ENCODE assay signal across 27 mouse cellular contexts in genomic region chr7:19652614-19653013, GRCm38 (mm10). TPM values are rescaled to one million over a fixed set of nuclear protein-coding genes. Genes with fewer than 3 reads are reported as not detected.
A peak's percentile ranks its signal among the peaks of the same experiment; 100 is the strongest.
DNase-seq lines count a peak whose midpoint lies in the region; ATAC-seq and TF ChIP-seq lines count a peak whose summit lies in the region.
"Had no signal": no experiment of that assay in that cellular context is flagged by ENCODE, and none has a peak within 500 bp of the region (broad histone marks: within the 10 kb centered on the region; RNA-seq: fewer than 3 reads in every experiment).

No protein-coding gene starts in this region.

- DNase-seq in heart, adult 18-20 months, result peak; percentile 78 to 84
- DNase-seq in heart, postnatal 25 days (ENCODE audit: low spot score), result no peak
- DNase-seq in heart, postnatal 10 days, result peak; percentile 84 to 85
- no peak for DNase-seq in kidney, postnatal 10 days
- DNase-seq in thymus, adult 2 months, result no peak
- DNase-seq in right cerebral cortex, postnatal 36 days (ENCODE audit: low spot score in 2 of 2), result no peak
- DNase-seq: adrenal gland, postnatal 10 days; cerebellum, adult 11 months; cerebellum, adult 8-10 months; cerebellum, postnatal 14 days; embryo, embryonic 11 days; gastrocnemius, adult 2 months; gastrocnemius, postnatal 25 days had no signal

- H3K4me3 ChIP-seq in heart, embryonic 13.5 days, result no peak overlapping the region
- H3K4me3 ChIP-seq in thymus, adult 2 months (ENCODE audit: control insufficient read depth, insufficient read depth, low read length), result no peak overlapping the region
- H3K4me3 ChIP-seq: embryonic facial prominence, embryonic 15.5 days; erythroblast, embryonic 14.5 days; forebrain, embryonic 10.5 days; gastrocnemius, adult 2 months; hindbrain, embryonic 15.5 days had no signal

- H3K27me3 ChIP-seq in heart, embryonic 13.5 days (replicated peaks), result no peaks in the 10 kb centered on the region
- H3K27me3 ChIP-seq in thymus, adult 2 months (ENCODE audit: control insufficient read depth, insufficient read depth, low read length), result no peaks in the 10 kb centered on the region
- H3K27me3 ChIP-seq: embryonic facial prominence, embryonic 15.5 days; hindbrain, embryonic 15.5 days had no signal

- intact Hi-C loops in heart, postnatal 25 days (cut with DNase I), result no loop called here
- intact Hi-C loops in heart, postnatal 10 days (cut with DNase I), result no loop called here

- no peaks in the 10 kb centered on the region for H3K9me3 ChIP-seq in heart, embryonic 13.5 days
- H3K9me3 ChIP-seq: embryonic facial prominence, embryonic 15.5 days; forebrain, embryonic 10.5 days; hindbrain, embryonic 15.5 days had no signal

- peaks cover 22% of the 10 kb centered on the region for H3K4me1 ChIP-seq in heart, embryonic 13.5 days
- H3K4me1 ChIP-seq in thymus, adult 2 months (replicated peaks; ENCODE audit: control insufficient read depth, insufficient read depth, low read length), result no peaks in the 10 kb centered on the region
- H3K4me1 ChIP-seq: embryonic facial prominence, embryonic 15.5 days; forebrain, embryonic 10.5 days; hindbrain, embryonic 15.5 days had no signal

- 0 out of 2 replicates have a peak overlapping the region, but pooled peaks have one; percentile 43 for H3K27ac ChIP-seq in heart, embryonic 13.5 days (replicated peaks)
- no peak overlapping the region for H3K27ac ChIP-seq in thymus, adult 2 months (ENCODE audit: control insufficient read depth, insufficient read depth, low read length)
- H3K27ac ChIP-seq: embryonic facial prominence, embryonic 15.5 days; forebrain, embryonic 10.5 days; gastrocnemius, adult 2 months; hindbrain, embryonic 15.5 days had no signal

- H3K9ac ChIP-seq in heart, embryonic 13.5 days, result no peak overlapping the region
- H3K9ac ChIP-seq: embryonic facial prominence, embryonic 15.5 days; hindbrain, embryonic 15.5 days had no signal

- no peak for TF ChIP-seq CTCF in thymus, adult 2 months (IDR thresholded peaks at IDR 0.05; ENCODE audit: borderline replicate concordance, control insufficient read depth, extremely low read depth, insufficient read depth, low read length, poor library complexity)

- TF ChIP-seq POLR2A in thymus, adult 2 months (IDR thresholded peaks at IDR 0.05; ENCODE audit: control insufficient read depth, extremely low read depth, insufficient read depth, low read length, poor library complexity), result no peak

- no peak for ATAC-seq in heart, embryonic 13.5 days (ENCODE audit: extremely low read depth, insufficient number of reproducible peaks, low FRiP score, low TSS enrichment)
- ATAC-seq: forebrain, embryonic 14.5 days; intestine, embryonic 16.5 days had no signal

- no peak overlapping the region for H3K4me2 ChIP-seq in heart, embryonic 13.5 days
- H3K4me2 ChIP-seq: embryonic facial prominence, embryonic 15.5 days; hindbrain, embryonic 15.5 days had no signal

- 45% methylated on average over 2 of the region's 2 CpGs for WGBS in heart, embryonic 13.5 days
- 97% methylated on average over 2 of the region's 2 CpGs for WGBS in thymus, adult 2 months

- H3K36me3 ChIP-seq in heart, embryonic 13.5 days, result peaks cover 84% of the 10 kb centered on the region
- peaks cover 34% of the 10 kb centered on the region for H3K36me3 ChIP-seq in thymus, adult 2 months (ENCODE audit: control insufficient read depth, insufficient read depth, low read length)

RNA-seq across cellular contexts. Expression of gene Clptm1, which starts 12.2 kb away (rescaled TPM):
- total RNA-seq in heart, adult 18-20 months (2021), result 10 to 100 TPM; 77.3 to 85.5 TPM
- total RNA-seq in heart, postnatal 25 days (2021), result 10 to 100 TPM; 65.6 to 72.3 TPM
- polyA plus RNA-seq in heart, embryonic 13.5 days (2015; fragmentation: Nextera tagmentation; extraction: Ambion mirVana), result 74.5 and 74.6 TPM in 2 replicates
- 100 to 1,000 TPM in 1 of 2 experiments, 10 to 100 TPM in 1; 95.2 to 102 TPM for total RNA-seq in heart, postnatal 10 days (2021)
- 136 and 142 TPM in 2 replicates for polyA plus RNA-seq in thymus, adult 2 months (2012; rRNA removed)

RNA-seq across cellular contexts. Expression of gene Relb, which starts 23.4 kb away (rescaled TPM):
- total RNA-seq in heart, adult 18-20 months (2021), result 1 to 10 TPM; 9.0 to 9.2 TPM
- total RNA-seq in heart, postnatal 25 days (2021), result 1 to 10 TPM; 7.3 to 7.6 TPM
- polyA plus RNA-seq in heart, embryonic 13.5 days (2015; fragmentation: Nextera tagmentation; extraction: Ambion mirVana), result 5.6 and 6.2 TPM in 2 replicates
- total RNA-seq in heart, postnatal 10 days (2021), result 10 to 100 TPM in 1 of 2 experiments, 1 to 10 TPM in 1; 9.4 to 12.0 TPM
- 66.9 and 75.6 TPM in 2 replicates for polyA plus RNA-seq in thymus, adult 2 months (2012; rRNA removed)

RNA-seq across cellular contexts. Expression of gene Apoc2, which starts 25.1 kb away (rescaled TPM):
- under 1 TPM in 1 of 2 experiments, not detected in 1; 0.75 TPM for total RNA-seq in heart, adult 18-20 months (2021)
- not detected for total RNA-seq in heart, postnatal 25 days (2021)
- 3.6 and 22.3 TPM in 2 replicates for polyA plus RNA-seq in heart, embryonic 13.5 days (2015; fragmentation: Nextera tagmentation; extraction: Ambion mirVana)
- total RNA-seq in heart, postnatal 10 days (2021), result under 1 TPM in 1 of 2 experiments, not detected in 1; 0.60 TPM
- polyA plus RNA-seq in thymus, adult 2 months (2012; rRNA removed), result 6.7 and 7.1 TPM in 2 replicates
- total RNA-seq: common myeloid progenitor, adult 5-6 weeks; gastrocnemius, adult 2 months; gastrocnemius, postnatal 25 days; MEL had no signal
- polyA plus RNA-seq: C2C12; forebrain, embryonic 10.5 days; forebrain, embryonic 14.5 days; hindbrain, embryonic 11.5 days had no signal

RNA-seq across cellular contexts. Expression of gene Gm44805, which starts 28.6 kb away (rescaled TPM):
- not detected for total RNA-seq in heart, adult 18-20 months (2021)
- not detected for total RNA-seq in heart, postnatal 25 days (2021)
- polyA plus RNA-seq in heart, embryonic 13.5 days (2015; fragmentation: Nextera tagmentation; extraction: Ambion mirVana), result 2.9 TPM in 1 of 2 replicates, not detected in the other
- total RNA-seq in heart, postnatal 10 days (2021), result not detected
- polyA plus RNA-seq in thymus, adult 2 months (2012; rRNA removed), result not detected in 2 replicates
- total RNA-seq: common myeloid progenitor, adult 5-6 weeks; gastrocnemius, adult 2 months; gastrocnemius, postnatal 25 days; granulocyte monocyte progenitor cell, adult 5-6 weeks; MEL had no signal
- polyA plus RNA-seq: brain, embryonic 14.5 days; C2C12; embryonic facial prominence, embryonic 11.5 days; embryonic facial prominence, embryonic 15.5 days; erythroblast, embryonic 14.5 days; forebrain, embryonic 10.5 days; forebrain, embryonic 14.5 days; hindbrain, embryonic 11.5 days; hindbrain, embryonic 15.5 days; intestine, embryonic 16.5 days had no signal

RNA-seq across cellular contexts. Expression of gene Apoc4, which starts 28.7 kb away (rescaled TPM):
- total RNA-seq in heart, adult 18-20 months (2021), result not detected
- total RNA-seq in heart, postnatal 25 days (2021), result not detected
- polyA plus RNA-seq in heart, embryonic 13.5 days (2015; fragmentation: Nextera tagmentation; extraction: Ambion mirVana), result 0.84 and 3.7 TPM in 2 replicates
- not detected for total RNA-seq in heart, postnatal 10 days (2021)
- polyA plus RNA-seq in thymus, adult 2 months (2012; rRNA removed), result 1.5 and 6.2 TPM in 2 replicates
- total RNA-seq: common myeloid progenitor, adult 5-6 weeks; gastrocnemius, adult 2 months; gastrocnemius, postnatal 25 days; granulocyte monocyte progenitor cell, adult 5-6 weeks; MEL had no signal
- polyA plus RNA-seq: brain, embryonic 14.5 days; C2C12; embryonic facial prominence, embryonic 11.5 days; forebrain, embryonic 10.5 days; forebrain, embryonic 14.5 days; hindbrain, embryonic 11.5 days; hindbrain, embryonic 15.5 days had no signal

Comparison
In these comparisons a context has a peak if more than half of its experiments do, and no peak if none do; other contexts are left out.
1. DNase-seq: peak in heart, adult 18-20 months (2 of 2) and heart, postnatal 10 days (2 of 2); none in heart, postnatal 25 days (single experiment), kidney, postnatal 10 days (single experiment), thymus, adult 2 months (single experiment) and right cerebral cortex, postnatal 36 days (0 of 2).